Mouse (Mus musculus) embryonic facial prominence, embryonic 15.5 days (tissue): ENCODE measurements around the gene Dtd1. TPM values are rescaled to one million over a fixed set of nuclear protein-coding genes. Genes with fewer than 3 reads are reported as not detected.

Source experiments
- ATAC-seq: fragments of 200-750 bp; cut with Nextera tagmentation; 2 replicates; pipeline ENCODE4 v1.8.0; 2017; ENCODE audit warnings: low read depth, moderate TSS enrichment; ENCODE audit not compliant: insufficient number of reproducible peaks, low FRiP score, low TSS enrichment
- H3K27ac ChIP-seq: fragments of 300-500 bp; sonication (generic); replicated peaks from 2 replicates; pipeline ENCODE4 v1.5.1; 2015; ENCODE audit warnings: mild to moderate bottlenecking, inconsistent platforms
- H3K27me3 ChIP-seq: fragments of 300-500 bp; sonication (generic); 2 replicates; pipeline ENCODE4 v1.6.1; 2015; ENCODE audit warnings: inconsistent platforms
- H3K36me3 ChIP-seq: fragments of 300-500 bp; sonication (generic); 2 replicates; pipeline ENCODE4 v1.6.1; 2015; ENCODE audit warnings: mild to moderate bottlenecking, inconsistent platforms
- H3K4me1 ChIP-seq: fragments of 300-500 bp; sonication (generic); 2 replicates; pipeline ENCODE4 v1.6.1; 2015; ENCODE audit warnings: inconsistent platforms
- H3K4me2 ChIP-seq: fragments of 300-500 bp; sonication (generic); replicated peaks from 2 replicates; pipeline ENCODE4 v1.6.1; 2015; ENCODE audit warnings: mild to moderate bottlenecking, inconsistent platforms
- H3K4me3 ChIP-seq: fragments of 300-500 bp; sonication (generic); replicated peaks from 2 replicates; pipeline ENCODE4 v1.5.1; 2015; ENCODE audit warnings: mild to moderate bottlenecking, inconsistent platforms
- H3K9ac ChIP-seq: fragments of 300-500 bp; sonication (generic); 2 replicates; pipeline ENCODE4 v1.6.1; 2015; ENCODE audit warnings: inconsistent platforms
- H3K9me3 ChIP-seq: fragments of 300-500 bp; sonication (generic); replicated peaks from 2 replicates; pipeline ENCODE4 v1.6.1; 2016; ENCODE audit warnings: inconsistent platforms
- WGBS: fragments of 180-500 bp; shearing (Covaris S2); methylation state at CpG from one replicate; pipeline ENCODE4 v1.1.7; 2015; 5-methylcytosine and 5-hydroxymethylcytosine counted together
- microRNA-seq: library from miRNA; unstranded; fragments of <30 nt; microRNA quantifications from one replicate; pipeline ENCODE4, GENCODE M21; 2016; ENCODE audit warnings: borderline number of aligned reads
- polyA plus RNA-seq: library from polyadenylated mRNA; unstranded; fragments of >200 nt; fragmentation: Nextera tagmentation; extraction: Ambion mirVana; gene quantifications from 2 replicates; pipeline ENCODE4 v1.2.1, GENCODE M21; 2015

Gene Dtd1
- polyA plus RNA-seq, 1 experiment from 2014 or later = 36.9 TPM

- no peaks in the 10 kb centered on the region for H3K9me3 ChIP-seq
- no peak overlapping the region for H3K4me2 ChIP-seq
- H3K27ac ChIP-seq = no peak overlapping the region
- no peaks in the 10 kb centered on the region for H3K36me3 ChIP-seq
- H3K27me3 ChIP-seq = no peaks in the 10 kb centered on the region
- H3K4me3 ChIP-seq = no peak overlapping the region
- H3K4me1 ChIP-seq = no peaks in the 10 kb centered on the region
- no peak overlapping the region for H3K9ac ChIP-seq
- WGBS = 69% methylated on average over 14 of the region's 14 CpGs
- ATAC-seq = no peak
These were observed 192.1 kb downstream of the Dtd1 start for GRCm38 (mm10) chr2:144791671-144792294.

GRCm38 (mm10) chr2:144797515-144797914 is 197.8 kb downstream of the Dtd1 start:
- no peaks in the 10 kb centered on the region for H3K9me3 ChIP-seq
- H3K9ac ChIP-seq = no peak overlapping the region
- H3K4me3 ChIP-seq = no peak overlapping the region
- H3K4me1 ChIP-seq = no peaks in the 10 kb centered on the region
- H3K27ac ChIP-seq = no peak overlapping the region
- H3K27me3 ChIP-seq = no peaks in the 10 kb centered on the region
- WGBS = 47% methylated on average over 8 of the region's 8 CpGs
- no peak for ATAC-seq
- H3K4me2 ChIP-seq = no peak overlapping the region
- H3K36me3 ChIP-seq = no peaks in the 10 kb centered on the region

GRCm38 (mm10) chr2:144807766-144808754 is 208.4 kb downstream of the Dtd1 start:
- H3K4me1 ChIP-seq = peaks cover 6% of the 10 kb centered on the region; the same call in 1 of the 2 replicates
- no peak overlapping the region for H3K27ac ChIP-seq
- no peaks in the 10 kb centered on the region for H3K27me3 ChIP-seq
- H3K4me2 ChIP-seq = no peak overlapping the region
- H3K9me3 ChIP-seq = no peaks in the 10 kb centered on the region
- H3K36me3 ChIP-seq = no peaks in the 10 kb centered on the region
- no peak for ATAC-seq
- H3K9ac ChIP-seq = no peak overlapping the region
- no peak overlapping the region for H3K4me3 ChIP-seq
- WGBS = 55% methylated on average over 15 of the region's 15 CpGs

Small RNA genes lying within 50 kb of the gene (microRNA-seq; reads per million reads assigned to microRNA genes)
- not detected for gene Gm24823

Other genes with a start within 250 kb of the Dtd1 start
- gene Kat14, start 230.9 kb upstream of the Dtd1 start, polyA plus RNA-seq = 35.7 and 42.3 TPM in 2 replicates
- 0.79 and 2.2 TPM in 2 replicates for gene Pet117, start 230.9 kb upstream of the Dtd1 start, polyA plus RNA-seq
- 1.4 and 3.8 TPM in 2 replicates for gene Dzank1, start 72.5 kb upstream of the Dtd1 start, polyA plus RNA-seq
- gene Polr3f, start 72.2 kb upstream of the Dtd1 start, polyA plus RNA-seq = 22.6 and 26.0 TPM in 2 replicates
- gene Rbbp9, start 49.0 kb upstream of the Dtd1 start, polyA plus RNA-seq = 61.3 and 64.4 TPM in 2 replicates
- 81.7 and 83.2 TPM in 2 replicates for gene Sec23b, start 43.7 kb upstream of the Dtd1 start, polyA plus RNA-seq
- gene Smim26, start 5.8 kb upstream of the Dtd1 start, polyA plus RNA-seq = 31.8 and 34.2 TPM in 2 replicates
- not detected in 2 replicates for gene Scp2d1, start 223.8 kb downstream of the Dtd1 start, polyA plus RNA-seq